Mouse (Mus musculus) cerebellum, adult 2 months (tissue): ENCODE data around the gene Rassf8.
A peak's percentile ranks its signal among the peaks of the same experiment; 100 is the strongest.

Experiments
- CTCF ChIP-seq: fragments of 200-500 bp; IDR thresholded peaks from 2 replicates; pipeline ENCODE4 v1.5.1; 2011; ENCODE audit warnings: low read depth, mild to moderate bottlenecking, control low read depth, low read length, moderate library complexity, borderline replicate concordance; ENCODE audit not compliant: insufficient read depth
- POLR2A ChIP-seq: fragments of 200-500 bp; IDR thresholded peaks from 2 replicates; pipeline ENCODE4 v1.6.1; 2011; ENCODE audit warnings: low read length, control low read depth, borderline replicate concordance; ENCODE audit not compliant: insufficient read depth

- TF ChIP-seq CTCF (no peak), POLR2A (peak; percentile 10; the same call in 1 of the 2 replicates)
These were observed at the start of gene Rassf8 for GRCm38 (mm10) chr6:145746132-145746849.
